Mouse (Mus musculus) hindlimb bud, embryonic 11.5 days (tissue): ENCODE measurements at regions not wholly inside any gene's neighbourhood (a gene's known extent, or its start where the extent isn't known, plus 50 kb on each side); places are given as distances from the start of the nearest gene placed in this dataset.

Experiments
- DNase-seq: peaks from one replicate; pipeline ENCODE4 v3.0.0-alpha.2; 2012; ENCODE audit warnings: low read depth, low spot score; ENCODE audit errors: extremely low spot score

DNA sequence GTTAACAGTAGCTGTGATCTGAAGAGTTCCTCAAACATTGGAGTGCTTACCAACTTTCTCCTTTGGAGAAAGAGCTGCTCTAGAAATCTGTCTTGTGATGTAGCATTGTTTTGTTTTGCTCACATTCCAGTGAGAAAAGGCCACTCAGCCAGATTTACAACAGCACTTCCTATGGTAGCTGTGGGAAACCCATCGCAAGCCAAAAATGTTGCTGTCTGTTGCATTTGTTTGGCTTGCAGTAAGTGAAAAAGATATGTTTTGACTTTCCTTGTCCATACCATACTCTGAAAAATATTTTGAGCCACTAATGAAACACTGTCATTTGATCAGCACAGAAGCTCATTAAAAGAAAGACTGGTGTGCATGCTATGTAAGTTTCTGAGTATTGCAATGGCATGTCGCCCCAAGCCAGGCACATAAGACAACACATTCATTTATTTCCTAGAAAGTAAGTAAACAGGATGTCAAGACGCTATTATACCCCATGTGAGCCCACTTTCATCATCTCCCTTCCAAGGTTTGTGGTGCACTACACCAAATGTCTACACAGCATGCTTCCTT lies 66.2 kb downstream of the Car2 start:
- DNase-seq = no peak

DNA sequence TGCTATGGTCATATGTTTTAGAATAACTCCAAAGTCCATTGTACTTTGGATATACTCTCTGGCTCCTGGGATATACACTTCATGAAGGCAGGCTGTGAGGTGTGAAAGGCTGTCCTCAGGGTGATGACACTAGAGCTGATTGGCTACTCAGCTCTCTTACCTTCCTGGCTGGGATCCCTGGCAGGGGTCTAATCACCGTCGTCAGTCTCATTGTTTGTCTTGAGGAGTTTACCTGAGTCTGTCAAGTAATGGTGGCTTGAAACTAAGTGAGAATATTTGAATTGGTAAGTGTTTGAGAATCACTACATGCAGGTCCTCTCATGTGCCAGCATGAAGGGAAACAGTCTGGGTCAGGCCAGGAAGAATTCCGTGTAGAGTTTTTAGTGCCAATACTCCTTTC lies 66.9 kb downstream of the Car2 start:
- DNase-seq = no peak

- no peak for DNase-seq
These were observed 71.4 kb downstream of the Car2 start for GRCm38 (mm10) chr3:14957481-14957880.

DNA sequence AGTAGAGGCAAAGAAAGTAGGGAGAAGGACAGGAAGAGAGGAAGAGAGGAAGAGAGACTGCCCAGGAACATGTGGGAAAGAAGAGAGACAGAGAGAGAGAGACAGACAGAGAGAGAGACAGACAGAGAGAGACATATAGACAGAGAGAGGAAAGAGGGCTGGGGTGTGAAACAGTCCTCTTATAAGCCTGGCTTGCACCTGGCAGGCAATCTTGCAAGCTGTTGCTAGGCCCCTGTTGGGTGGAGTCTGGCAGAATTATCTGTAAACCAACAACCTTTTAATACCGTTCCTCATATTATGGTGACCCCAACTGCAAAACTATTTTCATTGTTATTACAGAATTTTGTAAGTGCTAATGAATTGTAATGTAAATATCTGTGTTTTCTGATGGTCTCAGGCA lies 72.2 kb downstream of the Car2 start:
- no peak for DNase-seq

DNA sequence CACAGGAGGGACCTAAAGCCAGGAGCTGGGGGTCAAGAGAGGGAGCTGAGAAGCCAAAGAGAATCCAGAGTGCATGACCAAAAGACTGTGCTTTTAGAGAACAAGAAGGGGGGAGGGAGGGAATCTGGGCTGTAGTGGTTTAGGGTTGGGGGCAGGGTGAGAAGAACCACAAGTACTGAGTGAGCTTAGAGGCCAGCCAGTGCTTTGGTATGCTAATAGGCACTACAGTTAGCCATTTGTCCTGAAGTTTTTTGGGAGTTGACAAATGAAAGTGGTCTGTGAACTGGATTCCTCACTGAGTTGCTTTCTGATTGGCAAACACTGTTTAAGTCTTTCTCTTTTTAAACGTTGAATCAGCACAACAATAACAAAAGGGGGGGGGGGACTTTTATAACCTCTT lies 73.5 kb downstream of the Car2 start:
- DNase-seq = no peak

DNA sequence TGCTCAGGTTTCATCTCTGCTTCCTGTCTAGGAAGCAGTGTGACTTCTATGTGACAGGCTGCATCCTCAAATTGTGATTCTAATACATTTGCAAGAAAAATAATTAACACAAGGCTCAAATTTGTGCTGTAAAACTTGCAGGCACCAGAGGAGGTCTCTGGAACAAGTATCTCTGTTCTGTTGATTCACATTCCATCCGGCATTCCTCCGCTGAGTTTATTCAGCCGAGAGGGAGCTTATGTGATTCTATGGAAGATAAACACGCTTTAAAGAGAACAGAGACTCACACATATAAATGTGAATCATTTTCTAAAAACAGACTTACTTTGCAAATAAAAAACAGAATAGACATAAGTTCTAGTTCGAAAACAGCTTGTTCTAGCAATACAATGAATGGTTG lies 78.7 kb downstream of the Car2 start:
- no peak for DNase-seq

DNA sequence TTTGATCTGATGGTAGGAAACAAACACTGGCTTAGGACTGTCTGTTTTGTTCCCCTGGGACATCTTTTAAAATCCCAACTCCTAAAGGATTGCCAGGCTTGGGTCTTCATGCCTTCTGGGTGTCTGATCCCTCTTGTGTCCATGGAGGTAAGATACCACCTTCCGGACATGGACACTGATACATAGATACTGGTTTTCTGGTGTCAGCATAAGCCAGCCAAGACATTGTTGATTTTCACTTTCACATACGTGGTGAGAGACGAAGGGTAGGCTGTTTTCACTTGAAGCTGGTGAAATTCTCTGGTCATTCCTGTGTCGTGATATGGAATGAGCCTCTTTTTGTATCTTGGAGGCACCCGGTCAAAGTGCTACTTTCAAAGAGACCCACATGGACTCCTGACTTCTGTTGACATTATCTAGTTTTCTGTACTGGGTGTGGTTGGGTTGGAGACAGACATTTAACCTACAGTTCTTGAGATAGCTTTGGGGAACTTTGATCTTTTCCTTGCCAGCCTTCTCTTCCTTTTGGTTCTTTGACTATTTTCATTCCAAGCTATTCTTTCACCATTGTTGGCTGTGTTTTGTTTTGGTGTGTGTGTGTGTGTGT lies 79.5 kb downstream of the Car2 start:
- DNase-seq = no peak

- DNase-seq = no peak
These were observed 81.2 kb downstream of the Car2 start for GRCm38 (mm10) chr3:14967235-14967634.

- DNase-seq = no peak
These were observed 82.3 kb downstream of the Car2 start for GRCm38 (mm10) chr3:14968345-14968744.

GRCm38 (mm10) chr3:14969698-14970097 lies 83.6 kb downstream of the Car2 start:
- no peak for DNase-seq

DNA sequence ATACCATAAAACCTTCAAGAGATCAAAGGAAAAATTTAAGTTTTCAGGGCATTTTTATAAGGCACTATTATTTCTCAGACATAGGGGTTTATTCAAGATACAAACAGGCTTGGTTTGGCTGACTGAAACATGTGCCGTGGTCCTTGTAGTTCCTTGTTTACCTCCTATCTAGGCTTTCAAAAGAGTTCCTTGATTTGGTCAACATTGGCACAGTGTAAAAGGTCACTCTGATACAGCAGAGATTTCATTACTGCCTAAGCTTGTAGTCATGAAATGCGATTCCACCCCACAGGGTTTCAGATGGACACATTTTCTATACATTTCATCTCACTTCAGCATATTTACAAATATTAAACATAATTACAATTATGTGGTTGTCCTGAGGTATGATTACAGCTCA lies 85.6 kb downstream of the Car2 start:
- DNase-seq = no peak

DNA sequence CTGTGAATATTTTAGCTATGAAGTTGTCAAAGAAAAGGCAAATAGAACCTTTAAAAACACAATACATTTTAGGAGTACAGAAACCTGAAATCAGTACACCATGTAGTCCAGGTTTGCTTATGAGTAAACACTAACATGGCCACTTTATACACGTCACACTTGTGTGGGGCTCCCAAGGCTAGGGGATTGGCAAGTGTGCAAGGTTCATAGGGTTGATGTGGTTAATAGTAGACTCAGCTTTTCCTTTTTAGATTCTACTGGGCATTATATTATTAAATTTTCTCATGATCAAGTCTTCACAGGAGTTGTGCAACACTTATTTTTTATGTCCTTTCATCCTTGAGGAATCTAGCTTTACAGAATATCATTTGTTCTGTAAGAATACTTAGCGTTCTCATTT lies 88.7 kb downstream of the Car2 start:
- no peak for DNase-seq

DNA sequence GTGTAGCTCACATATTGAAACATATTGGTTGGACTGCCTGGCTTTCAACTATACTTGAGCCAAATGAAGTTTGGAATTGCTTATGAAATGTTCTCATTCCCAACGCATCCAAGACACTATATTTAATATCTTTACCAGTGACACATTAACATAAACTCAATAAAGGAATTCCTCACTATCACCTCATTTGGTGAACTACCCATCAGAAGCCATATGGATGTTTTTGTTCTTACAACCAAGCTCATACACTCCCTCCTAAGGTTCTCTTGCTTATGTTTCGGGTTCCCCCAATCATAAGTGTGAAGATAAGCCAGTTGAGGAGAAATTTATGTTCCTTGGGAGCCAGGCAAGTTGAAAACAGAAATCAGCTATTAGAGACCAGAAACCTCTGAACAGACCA lies 89.1 kb downstream of the Car2 start:
- DNase-seq = no peak

GRCm38 (mm10) chr3:14979116-14979613 lies 93.1 kb downstream of the Car2 start:
- no peak for DNase-seq

DNA sequence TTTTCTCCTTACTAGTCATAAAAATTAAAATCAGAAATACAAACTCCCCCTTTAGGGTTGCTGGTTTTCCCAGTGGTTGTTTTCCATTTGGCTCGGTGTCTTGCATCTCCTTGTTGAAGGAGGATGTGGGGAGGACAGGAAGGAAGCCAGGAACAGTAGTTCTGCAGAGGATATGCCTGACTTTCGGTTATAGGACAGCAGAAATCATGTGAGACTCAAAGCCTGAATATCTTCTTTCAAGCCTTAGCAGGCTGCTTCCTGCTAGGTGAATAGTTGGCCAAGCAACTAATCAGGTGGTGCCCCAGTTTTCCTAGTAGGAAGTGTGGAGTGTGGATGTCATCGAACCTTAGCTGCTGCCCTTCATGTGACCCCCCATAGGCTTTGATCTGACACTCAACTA lies 103.6 kb downstream of the Car2 start:
- DNase-seq = no peak

DNA sequence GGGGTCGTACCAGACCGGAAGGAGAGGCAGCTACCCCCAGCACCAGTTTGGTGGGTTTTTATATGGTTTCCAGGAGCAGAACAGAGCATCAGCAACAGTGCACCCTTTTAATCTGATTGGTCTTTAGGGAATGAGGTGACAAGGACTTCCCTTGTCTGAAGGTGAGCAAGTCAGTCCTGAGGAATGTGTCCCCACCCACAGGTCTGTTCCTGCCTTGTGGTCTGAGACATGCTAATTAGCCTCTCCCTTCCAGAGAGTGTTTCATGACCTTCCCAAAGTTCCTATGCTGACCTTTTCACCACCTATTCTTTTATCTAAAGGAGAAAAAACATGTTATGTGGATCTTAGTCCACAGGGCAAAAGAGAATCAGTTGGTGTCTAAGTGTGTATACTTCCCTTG lies 107.9 kb downstream of the Car2 start:
- no peak for DNase-seq

DNA sequence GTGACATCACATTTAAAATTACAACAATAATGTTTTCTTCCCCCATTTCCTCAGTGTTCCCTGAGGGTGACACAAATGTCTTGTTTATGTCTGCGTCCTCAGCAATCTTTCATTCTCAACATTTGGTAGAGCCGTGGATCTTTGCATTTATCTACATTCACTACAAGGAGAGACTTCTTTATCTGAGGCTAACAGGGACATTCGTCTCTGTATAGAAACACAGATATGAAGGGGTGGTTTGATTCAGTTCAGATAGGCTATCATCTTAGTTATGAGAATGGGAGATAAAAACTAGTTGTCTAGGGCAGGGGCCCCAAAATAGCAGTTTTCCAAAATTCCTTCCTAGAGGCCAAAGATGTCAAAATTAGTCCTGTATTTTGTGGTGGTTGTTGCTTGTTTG lies 111.2 kb downstream of the Car2 start:
- DNase-seq = no peak

DNA sequence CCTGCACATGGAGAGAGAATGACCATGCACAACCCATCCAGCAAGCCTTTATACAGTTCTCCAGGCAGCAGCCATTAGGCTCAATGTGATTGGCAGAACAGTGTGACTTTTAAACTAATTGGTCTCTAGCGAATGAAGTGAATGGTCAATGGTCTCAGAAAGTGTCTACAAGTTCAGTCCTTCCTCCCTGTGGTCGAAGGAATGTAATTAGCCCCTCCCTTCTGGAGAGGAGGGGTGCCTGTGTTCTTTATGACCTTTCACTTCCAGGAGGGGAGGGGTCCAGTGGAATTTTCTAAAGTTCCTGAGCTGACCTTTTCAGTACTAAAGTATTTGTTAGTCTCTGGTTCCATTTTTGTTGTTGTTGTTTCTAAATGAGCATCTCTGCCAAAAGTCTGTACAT lies 112.4 kb downstream of the Car2 start:
- DNase-seq = no peak

DNA sequence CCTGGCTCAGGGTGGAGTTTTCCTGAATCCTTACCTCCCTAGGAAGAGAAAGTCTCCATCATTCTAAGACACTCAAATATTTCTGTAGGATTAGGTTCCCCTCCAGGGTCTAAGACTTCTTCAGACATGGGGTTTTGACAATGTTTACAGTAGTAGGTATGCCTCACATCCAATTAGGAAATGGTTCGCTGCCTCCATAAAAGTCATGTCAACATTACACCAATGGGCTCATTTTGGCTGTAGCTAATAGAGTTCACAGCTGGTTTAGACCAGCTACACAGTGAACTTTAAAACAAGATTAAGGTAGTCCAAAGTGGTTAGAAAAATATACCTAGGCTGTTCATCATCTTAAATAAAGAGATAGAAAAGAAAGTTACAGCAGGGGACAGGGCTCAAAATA lies 113.3 kb downstream of the Car2 start:
- no peak for DNase-seq

DNA sequence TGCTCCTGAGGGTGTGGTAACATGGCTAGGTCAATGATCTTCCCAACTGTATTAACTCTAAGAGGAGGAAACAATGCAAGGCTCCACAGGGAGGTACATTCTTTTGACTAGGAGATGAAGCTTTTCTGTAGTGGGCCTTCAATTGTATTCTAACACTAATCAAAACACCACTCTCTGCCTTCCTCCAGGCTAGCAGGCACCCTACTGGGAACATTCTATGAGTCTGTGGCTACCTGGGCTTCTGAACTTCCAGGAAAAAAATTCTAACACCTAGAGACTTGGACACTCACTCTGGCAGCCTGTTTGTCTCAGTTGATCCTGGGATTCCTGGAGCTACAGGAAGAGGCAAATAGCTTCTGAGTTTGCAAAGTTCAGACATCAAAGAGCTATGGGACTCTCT lies 113.8 kb downstream of the Car2 start:
- no peak for DNase-seq

- DNase-seq = no peak
These were observed 114.6 kb downstream of the Car2 start for GRCm38 (mm10) chr3:15000657-15001056.

DNA sequence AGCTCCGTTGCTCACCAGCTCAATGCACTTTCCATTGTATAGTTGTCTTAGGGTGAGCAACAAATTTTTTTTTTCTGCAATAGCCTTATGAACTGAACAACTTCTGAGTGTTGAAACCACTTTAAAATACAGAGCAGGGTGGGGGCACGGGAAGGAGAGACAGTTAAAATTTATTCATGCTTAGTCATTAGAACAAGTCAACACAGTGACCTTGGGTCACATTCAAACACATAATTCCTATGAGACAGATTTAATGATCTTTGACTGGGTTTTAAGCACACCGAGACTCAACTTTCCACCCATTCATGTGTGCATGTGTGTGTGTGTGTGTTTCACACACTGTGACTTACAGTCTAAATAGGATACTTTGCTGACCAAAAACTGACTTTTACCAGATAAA lies 121.7 kb downstream of the Car2 start:
- DNase-seq = no peak

DNA sequence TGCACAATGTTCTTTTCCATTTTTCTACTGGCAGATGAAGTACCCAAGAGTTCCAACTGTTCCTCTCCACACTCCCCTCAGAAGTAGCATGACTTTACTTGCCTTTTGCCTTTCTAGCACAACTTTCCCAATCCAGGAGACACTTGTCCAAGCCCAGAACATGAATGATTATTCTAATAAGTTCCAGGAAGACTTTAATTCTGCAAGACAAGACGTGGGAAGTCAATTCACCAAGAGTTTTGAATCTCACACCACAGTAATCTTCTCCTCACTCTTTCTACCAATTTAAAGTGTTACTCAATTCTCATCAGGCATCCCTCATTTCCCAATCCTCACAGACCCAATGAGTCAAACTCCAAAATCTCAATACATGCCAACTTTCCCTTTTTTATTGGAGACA lies 122.4 kb downstream of the Car2 start:
- DNase-seq = no peak
